Mouse (Mus musculus) lung, postnatal 0 days (tissue): ENCODE data around the gene Ccr4. TPM values are rescaled to one million over a fixed set of nuclear protein-coding genes. Genes with fewer than 3 reads are reported as not detected.

Experiments
- ATAC-seq: fragments of 200-750 bp; cut with Nextera tagmentation; 2 replicates; pipeline ENCODE4 v1.8.0; 2017; ENCODE audit warnings: moderate library complexity
- DNase-seq: peaks from one replicate; pipeline ENCODE4 v3.0.0-alpha.2; 2016; ENCODE audit warnings: low spot score
- H3K27ac ChIP-seq: fragments of 300-500 bp; sonication (generic); 2 replicates; pipeline ENCODE4 v1.5.1; 2014; ENCODE audit warnings: antibody characterized with exemption, mild to moderate bottlenecking, low read length, mixed read lengths
- H3K27me3 ChIP-seq: fragments of 300-500 bp; sonication (generic); replicated peaks from 2 replicates; pipeline ENCODE4 v1.6.1; 2014; ENCODE audit warnings: low read length, mixed read lengths; ENCODE audit not compliant: insufficient read depth
- H3K36me3 ChIP-seq: fragments of 300-500 bp; sonication (generic); 2 replicates; pipeline ENCODE4 v1.6.1; 2014; ENCODE audit warnings: low read length, mixed read lengths; ENCODE audit not compliant: insufficient read depth
- H3K4me1 ChIP-seq: fragments of 300-500 bp; sonication (generic); 2 replicates; pipeline ENCODE4 v1.6.1; 2014; ENCODE audit warnings: antibody characterized with exemption, low read depth, low read length, mixed read lengths; ENCODE audit not compliant: insufficient read depth
- H3K4me2 ChIP-seq: fragments of 300-500 bp; sonication (generic); replicated peaks from 2 replicates; pipeline ENCODE4 v1.6.1; 2014; ENCODE audit warnings: low read depth, mild to moderate bottlenecking, low read length, moderate library complexity, mixed read lengths
- H3K4me3 ChIP-seq: fragments of 300-500 bp; sonication (generic); 2 replicates; pipeline ENCODE4 v1.5.1; 2014; ENCODE audit warnings: low read depth, low read length
- H3K9ac ChIP-seq: fragments of 300-500 bp; sonication (generic); replicated peaks from 2 replicates; pipeline ENCODE4 v1.6.1; 2014; ENCODE audit warnings: low read depth, mild to moderate bottlenecking
- H3K9me3 ChIP-seq: fragments of 300-500 bp; sonication (generic); 2 replicates; pipeline ENCODE4 v1.6.1; 2016; ENCODE audit warnings: low read length, mixed read lengths
- CTCF ChIP-seq: IDR thresholded peaks from 2 replicates; pipeline ENCODE4 v1.5.1; 2016; ENCODE audit warnings: antibody characterized with exemption, mild to moderate bottlenecking
- EP300 ChIP-seq: IDR thresholded peaks from 2 replicates; pipeline ENCODE4 v1.6.1; 2016; ENCODE audit warnings: antibody characterized with exemption, mild to moderate bottlenecking, control low read depth
- whole genome bisulfite sequencing: fragments of 180-500 bp; shearing (Covaris S2); extraction: QIAGEN DNeasy Blood & Tissue Kit; methylation state at CpG from one replicate; pipeline ENCODE4 v1.1.7; 2014; 5-methylcytosine and 5-hydroxymethylcytosine counted together
- polyA plus RNA-seq: library from polyadenylated mRNA; unstranded; fragments of >200 nt; fragmentation: Nextera tagmentation; extraction: Ambion mirVana; gene quantifications from 2 replicates; pipeline ENCODE4 v1.2.1, GENCODE M21; 2015

Ccr4 gene
- polyA plus RNA-seq, 1 experiment from 2014 or later: not detected

DNA sequence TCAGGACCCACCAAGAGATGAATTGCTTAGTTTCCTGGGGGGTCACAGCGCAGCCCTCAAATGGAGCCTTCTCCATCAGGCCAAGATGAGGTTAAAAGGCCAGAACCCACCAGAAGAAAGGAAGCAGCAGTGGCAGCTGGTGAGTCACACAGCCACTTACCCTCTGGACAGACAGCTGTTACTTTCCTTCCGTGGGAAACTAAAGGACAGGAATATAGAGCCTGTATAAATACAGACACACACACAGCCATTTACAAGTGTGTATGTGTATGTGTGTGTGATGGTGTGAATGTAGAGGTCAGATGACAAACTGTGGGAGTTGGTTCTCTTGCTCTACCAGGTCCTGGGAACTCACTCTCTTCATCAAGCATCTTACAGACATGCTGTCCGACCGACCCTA lies 1.8 kb upstream of the Ccr4 start:
- Histone ChIP-seq H3K27me3 (no peaks in the 10 kb centered on the region), H3K27ac (no peak overlapping the region), H3K4me2 (no peak overlapping the region), H3K4me3 (no peak overlapping the region), H3K9me3 (no peaks in the 10 kb centered on the region), H3K9ac (no peak overlapping the region), H3K36me3 (no peaks in the 10 kb centered on the region), H3K4me1 (no peaks in the 10 kb centered on the region)
- TF ChIP-seq CTCF (no peak), EP300 (no peak)
- ATAC-seq (peak; percentile 57), DNase-seq (no peak)
- 54% methylated on average over 4 of the region's 4 CpGs for WGBS

DNA sequence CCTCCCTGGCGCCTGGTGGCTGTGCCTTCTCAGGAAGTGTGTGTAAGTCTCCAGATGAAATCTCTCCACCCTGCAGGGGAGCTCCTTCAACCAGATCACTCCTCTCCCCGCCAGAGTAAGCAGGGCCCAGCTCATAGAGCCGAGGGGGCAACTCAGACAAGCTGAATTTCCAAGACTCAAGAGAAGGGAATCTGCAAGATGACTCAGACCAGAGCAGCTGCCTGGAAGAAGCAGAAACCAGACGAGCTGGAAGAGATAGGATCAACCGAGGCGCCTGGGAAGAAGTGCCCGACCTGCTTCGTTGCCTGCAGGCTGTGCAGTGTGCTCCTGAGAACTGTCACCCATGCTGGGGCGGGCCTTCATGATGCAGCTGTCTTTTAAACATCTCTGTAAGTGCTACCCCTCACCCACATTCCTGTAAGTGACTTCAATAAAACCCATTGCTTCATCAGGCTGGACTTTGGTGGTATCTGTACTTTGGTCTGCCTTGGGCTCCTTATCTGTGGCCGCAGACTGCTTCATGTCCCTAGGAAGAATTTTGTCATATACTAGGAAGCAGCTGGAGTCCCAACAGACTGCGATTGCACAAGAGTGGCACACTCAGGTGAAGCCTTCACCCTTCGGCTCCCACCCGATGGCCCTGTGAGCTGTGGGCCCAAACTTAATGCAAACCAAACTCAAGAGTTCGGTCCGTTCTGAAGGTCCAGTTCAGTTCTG lies 1.8 kb downstream of the Ccr4 start:
- Histone ChIP-seq H3K9me3 (no peaks in the 10 kb centered on the region), H3K4me1 (no peaks in the 10 kb centered on the region), H3K36me3 (no peaks in the 10 kb centered on the region), H3K9ac (no peak overlapping the region), H3K27me3 (no peaks in the 10 kb centered on the region), H3K4me2 (no peak overlapping the region), H3K27ac (no peak overlapping the region), H3K4me3 (no peak overlapping the region)
- TF ChIP-seq EP300 (no peak), CTCF (no peak)
- 56% methylated on average over 15 of the region's 15 CpGs for WGBS
- DNase-seq (no peak), ATAC-seq (no peak)

GRCm38 (mm10) chr9:114501913-114502312 lies 2.8 kb downstream of the Ccr4 start:
- DNase-seq (no peak), ATAC-seq (no peak)
- no peaks in the 10 kb centered on the region for H3K36me3 ChIP-seq
- H3K27ac ChIP-seq: no peak overlapping the region
- H3K4me1 ChIP-seq: no peaks in the 10 kb centered on the region
- H3K27me3 ChIP-seq: no peaks in the 10 kb centered on the region
- 89% methylated on average over 11 of the region's 11 CpGs for WGBS
- no peak for TF ChIP-seq CTCF
- TF ChIP-seq EP300: no peak
- no peaks in the 10 kb centered on the region for H3K9me3 ChIP-seq
- H3K4me2 ChIP-seq: no peak overlapping the region
- no peak overlapping the region for H3K9ac ChIP-seq
- H3K4me3 ChIP-seq: no peak overlapping the region

- WGBS: 90% methylated on average over 7 of the region's 7 CpGs
- H3K36me3 ChIP-seq: no peaks in the 10 kb centered on the region
- TF ChIP-seq CTCF (no peak), EP300 (no peak)
Observed at GRCm38 (mm10) chr9:114501111-114501510, 3.6 kb downstream of the Ccr4 start.

GRCm38 (mm10) chr9:114499783-114500515 lies 4.8 kb downstream of the Ccr4 start:
- Histone ChIP-seq H3K9me3 (no peaks in the 10 kb centered on the region), H3K4me3 (no peak overlapping the region), H3K4me2 (no peak overlapping the region), H3K27ac (no peak overlapping the region), H3K4me1 (no peaks in the 10 kb centered on the region), H3K27me3 (no peaks in the 10 kb centered on the region), H3K36me3 (no peaks in the 10 kb centered on the region), H3K9ac (no peak overlapping the region)
- ATAC-seq (peak; percentile 63), DNase-seq (peak; percentile 83)
- WGBS: 16% methylated on average over 15 of the region's 15 CpGs
- no peak for TF ChIP-seq EP300
- peak; percentile 82 for TF ChIP-seq CTCF

More at GRCm38 (mm10) chr9:114501111-114501510, 3.6 kb downstream of the Ccr4 start:
- Histone ChIP-seq H3K4me1 (no peaks in the 10 kb centered on the region), H3K9me3 (no peaks in the 10 kb centered on the region), H3K27me3 (no peaks in the 10 kb centered on the region), H3K9ac (no peak overlapping the region), H3K4me2 (no peak overlapping the region), H3K4me3 (no peak overlapping the region), H3K27ac (no peak overlapping the region)
- ATAC-seq (no peak), DNase-seq (no peak)

DNA sequence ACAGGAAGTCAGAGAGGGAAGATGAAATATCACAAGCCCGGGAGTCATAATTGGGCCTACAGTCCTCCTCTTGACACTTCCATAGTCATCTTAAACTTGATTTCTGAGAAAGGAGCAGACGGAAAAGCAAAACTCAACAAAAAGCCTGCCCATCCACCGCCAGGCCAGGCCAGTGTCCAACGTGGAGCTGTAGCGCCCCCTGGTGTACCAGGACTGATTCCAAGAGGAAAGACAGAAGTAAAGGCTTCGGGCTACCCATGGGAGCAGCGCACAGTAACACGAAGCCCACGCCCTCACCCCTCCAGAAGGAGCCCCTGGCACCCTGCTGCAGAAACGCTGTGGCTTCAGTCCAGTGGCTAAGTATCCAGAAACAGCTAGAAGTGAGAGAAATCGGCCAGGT lies 6.5 kb downstream of the Ccr4 start:
- no peaks in the 10 kb centered on the region for H3K4me1 ChIP-seq
- 4% methylated on average over 11 of the region's 11 CpGs for WGBS
- TF ChIP-seq EP300 (no peak), CTCF (peak; percentile 95)
- no peak overlapping the region for H3K27ac ChIP-seq
- DNase-seq (peak; percentile 87), ATAC-seq (peak; percentile 65)
- no peaks in the 10 kb centered on the region for H3K9me3 ChIP-seq
- H3K27me3 ChIP-seq: no peaks in the 10 kb centered on the region
- no peaks in the 10 kb centered on the region for H3K36me3 ChIP-seq
- H3K4me3 ChIP-seq: no peak overlapping the region
- H3K4me2 ChIP-seq: no peak overlapping the region
- no peak overlapping the region for H3K9ac ChIP-seq
